Mouse (Mus musculus) kidney, adult 11 months (tissue): Measurements from ENCODE around the gene Got2.
"Not testable (repeated sequence)": the region's sequence is repeated elsewhere in the genome, so short reads cannot be mapped to it uniquely, and the experiment has no call there.

Experiments
- DNase-seq: peaks from one replicate; pipeline ENCODE4 v3.0.0; 2022

Got2 gene

DNA sequence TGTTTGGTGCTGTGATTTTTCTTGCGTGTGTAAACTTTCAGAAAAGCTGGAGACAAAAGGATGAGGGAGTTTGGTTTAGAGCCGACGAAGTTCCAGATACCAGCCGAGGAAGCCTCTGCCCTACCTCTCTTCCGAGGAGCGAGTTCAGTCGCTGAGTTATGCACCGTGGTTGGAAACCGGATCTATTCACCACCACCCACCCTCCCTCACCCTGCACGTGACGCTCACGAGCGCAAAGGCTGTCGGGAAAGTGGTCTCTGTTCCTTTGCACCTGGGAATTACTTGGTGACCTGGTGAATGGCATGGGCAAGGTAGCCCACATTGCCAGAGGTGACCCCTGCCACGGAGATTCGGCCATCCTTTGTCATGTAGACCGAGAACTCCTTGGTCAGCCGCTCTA is 23.5 kb downstream of the Got2 start:
- DNase-seq = not testable (repeated sequence)

DNA sequence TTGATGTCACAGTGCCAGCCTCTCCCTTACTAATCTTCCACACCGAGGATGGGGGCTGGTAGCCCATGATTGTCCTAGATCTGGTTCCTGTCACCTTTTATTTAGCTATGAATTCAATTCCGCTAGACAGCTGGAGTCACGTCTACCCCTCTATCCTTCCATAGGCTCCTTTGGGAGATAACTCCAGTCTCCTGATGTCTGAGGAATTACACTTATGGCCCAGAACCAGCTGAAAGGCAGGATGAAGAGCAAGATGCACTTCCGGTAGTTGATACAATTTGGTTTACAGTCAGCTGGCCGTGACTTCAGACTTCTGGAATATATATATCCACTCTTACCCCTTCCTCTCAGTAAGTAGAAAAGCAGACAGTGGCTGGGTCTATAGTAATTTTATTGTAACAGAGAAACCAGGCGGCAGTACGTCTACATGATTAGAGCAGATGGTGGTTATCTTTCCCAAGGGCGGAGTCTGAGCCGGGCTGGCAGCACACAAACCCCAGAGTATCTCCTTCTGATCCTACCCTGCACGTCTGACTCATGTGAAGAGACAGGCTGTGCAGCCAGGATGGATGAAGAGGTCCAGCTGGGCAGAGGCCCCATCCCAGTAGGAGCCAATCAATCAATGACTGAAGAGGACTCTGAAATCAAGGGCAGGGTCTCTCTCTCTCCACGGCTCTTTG is 24.4 kb downstream of the Got2 start:
- DNase-seq = not testable (repeated sequence)

DNA sequence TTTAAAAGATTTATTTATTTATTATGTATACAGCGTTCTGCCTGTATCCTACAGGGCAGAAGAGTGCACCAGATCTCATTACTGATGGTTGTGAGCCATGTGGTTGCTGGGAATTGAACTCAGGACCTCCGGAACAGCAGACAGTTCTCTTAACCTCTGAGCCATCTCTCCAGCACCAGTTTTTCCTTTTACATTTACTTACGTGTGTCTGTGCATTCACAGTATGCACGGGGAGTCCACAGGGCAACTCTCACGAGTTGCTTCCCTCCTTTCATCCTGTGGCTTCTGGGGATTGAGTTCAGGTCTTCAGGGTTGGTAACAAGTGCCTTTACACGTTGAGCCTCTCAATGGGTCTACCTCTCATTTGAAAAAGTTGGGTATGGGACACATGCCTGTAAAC is 34.2 kb downstream of the Got2 start:
- DNase-seq = no peak

DNA sequence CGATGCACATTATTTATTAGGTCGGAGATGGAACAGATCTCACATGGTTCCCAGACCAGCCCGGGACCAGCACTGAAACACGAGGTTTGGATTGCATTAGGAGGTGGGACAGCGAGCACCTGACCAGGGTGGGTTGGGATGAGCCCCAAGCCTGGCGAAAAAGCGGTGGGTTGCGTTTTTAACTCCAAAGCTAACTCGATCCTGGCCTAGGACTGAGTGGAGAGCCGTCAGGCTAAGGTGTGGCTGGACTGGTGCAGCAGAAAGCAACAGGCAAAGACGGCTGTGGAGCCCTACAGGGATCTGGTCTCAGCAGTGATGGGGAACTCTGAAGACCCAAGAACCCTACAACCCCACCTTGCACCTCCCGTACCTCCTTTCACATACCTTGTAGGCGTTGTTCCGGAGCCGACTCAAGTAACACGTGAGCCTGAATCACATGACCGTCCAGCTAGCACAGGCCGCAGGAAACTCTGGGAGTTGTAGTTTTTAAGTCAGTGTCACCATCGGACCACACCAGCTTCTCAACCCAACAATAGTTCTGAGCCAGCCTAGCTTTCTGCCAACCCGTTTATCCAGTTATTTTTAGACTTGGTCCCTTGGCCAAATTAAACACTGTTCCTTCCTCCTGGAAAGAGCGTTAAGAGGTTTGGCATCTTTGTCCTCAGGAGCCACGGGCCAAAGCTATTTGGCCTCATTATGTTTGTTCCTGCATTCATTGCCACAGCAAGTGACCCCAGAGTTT is 35.1 kb downstream of the Got2 start, which contains the start of gene Slc38a7:
TSS of gene Slc38a7 (minus strand) at position 438 of the 742 bp plus-strand sequence.
- DNase-seq = peak; percentile 91

GRCm38 (mm10) chr8:95852290-95852689 is 36.1 kb downstream of the Got2 start:
- DNase-seq = peak; percentile 64

GRCm38 (mm10) chr8:95850326-95850725 is 38.0 kb downstream of the Got2 start:
- no peak for DNase-seq

- no peak for DNase-seq
Observed at GRCm38 (mm10) chr8:95848734-95849464, 39.4 kb downstream of the Got2 start.

DNA sequence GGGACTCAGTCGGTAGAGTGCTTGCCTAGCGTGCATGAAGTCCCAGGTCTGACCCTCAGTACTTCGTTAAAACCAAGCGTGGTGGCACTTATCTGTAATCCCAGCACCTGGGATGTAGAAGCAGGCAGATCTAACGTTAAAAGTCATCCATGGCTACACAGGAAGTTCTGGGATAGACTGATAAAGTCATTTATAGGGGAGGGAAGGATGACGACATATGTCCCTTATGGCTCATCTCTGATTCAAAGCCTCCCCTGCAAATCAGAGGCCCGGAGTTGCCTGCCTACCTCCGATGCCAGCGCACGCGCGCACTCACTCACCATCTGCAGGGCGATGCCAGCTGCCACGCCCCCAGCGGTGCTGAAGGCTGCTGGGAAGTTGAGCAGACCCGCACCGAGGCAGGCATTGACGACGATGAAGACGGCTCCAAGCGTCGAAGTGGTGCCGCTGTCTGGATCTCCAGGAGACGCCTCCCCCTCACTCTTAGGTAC is 40.2 kb downstream of the Got2 start:
- DNase-seq = no peak

DNA sequence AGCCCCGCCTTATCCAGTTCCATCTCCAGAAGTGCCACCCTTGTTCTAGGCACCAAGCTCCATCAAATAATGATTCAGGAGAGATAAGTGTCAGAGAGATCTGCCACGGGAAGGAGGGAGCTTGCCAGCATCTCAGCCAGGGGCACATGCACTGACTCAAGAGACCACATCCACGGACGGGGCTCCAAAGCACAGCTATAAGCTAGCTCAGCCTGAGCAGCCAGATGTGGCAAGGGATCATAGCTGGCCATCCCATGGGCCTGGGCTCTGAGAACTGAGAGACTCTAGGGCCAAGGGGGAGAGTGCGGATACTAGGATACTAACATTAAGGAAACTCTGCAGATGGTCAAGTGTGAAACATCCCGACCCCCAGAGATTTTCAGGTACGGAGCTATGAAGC is 43.3 kb downstream of the Got2 start:
- no peak for DNase-seq

- no peak for DNase-seq
Observed at GRCm38 (mm10) chr8:95843968-95844367, 44.4 kb downstream of the Got2 start.

GRCm38 (mm10) chr8:95841436-95841835 is 46.9 kb downstream of the Got2 start:
- no peak for DNase-seq

- no peak for DNase-seq
Observed at GRCm38 (mm10) chr8:95839289-95839688, 49.1 kb downstream of the Got2 start.

DNA sequence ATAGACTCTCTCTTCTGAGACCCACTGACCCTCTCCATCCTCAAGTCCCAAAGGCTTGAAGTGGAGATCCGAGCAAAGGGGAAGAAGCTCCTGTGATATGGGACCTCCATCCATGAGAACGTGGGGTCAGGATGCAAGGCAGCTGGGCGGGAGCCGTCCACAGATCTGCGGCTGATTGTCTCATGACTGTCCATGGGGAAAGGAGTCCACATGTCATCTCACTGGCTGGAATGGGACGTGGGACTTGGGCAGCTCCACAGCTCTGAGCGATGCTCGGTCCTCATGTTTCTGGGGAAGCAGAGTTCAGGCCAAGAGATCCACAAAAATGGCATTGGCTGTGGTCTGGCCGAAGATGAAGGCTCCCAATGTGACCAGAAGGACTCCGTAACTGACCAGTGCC is 51.1 kb downstream of the Got2 start:
- no peak for DNase-seq

- no peak for DNase-seq
Observed at GRCm38 (mm10) chr8:95835891-95836290, 52.5 kb downstream of the Got2 start.

DNA sequence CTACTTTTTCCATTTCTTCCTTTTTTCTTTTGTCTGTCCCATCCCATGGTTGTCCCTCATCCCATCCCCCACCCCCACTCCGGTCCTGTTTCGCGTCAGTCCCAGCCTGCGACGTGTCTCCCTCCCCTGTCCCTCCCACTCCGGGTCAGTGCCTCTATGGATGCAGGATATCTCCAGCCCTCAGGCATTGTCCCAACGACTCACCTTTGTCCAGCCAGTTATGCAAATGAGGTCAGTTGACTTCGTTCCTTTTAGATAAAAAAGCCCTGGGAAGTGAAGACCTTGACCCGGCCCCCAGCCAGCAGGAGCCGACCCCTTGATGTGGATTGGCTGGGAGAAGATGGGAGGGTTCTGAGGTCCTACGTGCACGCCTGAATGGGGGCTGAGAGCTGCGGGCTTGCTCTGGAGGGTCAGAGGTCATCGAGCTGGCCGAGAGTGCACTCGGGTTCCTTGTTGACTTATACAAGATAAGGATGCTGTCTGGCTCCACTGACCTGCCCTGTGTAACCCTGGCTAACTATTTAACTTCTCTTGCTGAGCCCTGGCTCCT is 54.8 kb downstream of the Got2 start:
- peak; percentile 51 for DNase-seq

- peak; percentile 70 for DNase-seq
Observed at GRCm38 (mm10) chr8:95832603-95833434, 55.5 kb downstream of the Got2 start.

GRCm38 (mm10) chr8:95830144-95830543 is 58.2 kb downstream of the Got2 start:
- DNase-seq = no peak

GRCm38 (mm10) chr8:95825162-95825561 is 63.2 kb downstream of the Got2 start, which contains the start of gene Sap18b:
Gene Sap18b (plus strand): TSS chr8:95825346.
- not testable (repeated sequence) for DNase-seq

DNA sequence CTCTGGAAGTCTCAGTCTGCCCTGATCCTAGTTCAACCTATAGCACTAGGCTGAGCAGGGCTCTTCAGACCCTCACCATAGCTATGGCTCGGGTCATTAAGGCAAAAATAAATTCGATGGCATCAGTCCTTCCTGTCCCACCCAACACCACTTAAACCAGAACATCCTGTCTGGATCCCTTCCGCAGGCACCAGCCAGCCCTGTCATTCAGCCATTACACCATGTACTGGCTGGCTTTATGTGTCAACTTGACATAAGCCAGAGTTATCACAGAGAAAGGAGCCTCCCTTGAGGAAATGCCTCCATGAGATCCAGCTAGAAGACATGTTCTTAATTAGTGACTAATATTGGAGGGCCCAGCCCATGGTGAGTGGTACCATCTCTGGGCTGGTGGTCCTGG is 65.6 kb downstream of the Got2 start:
- DNase-seq = no peak

DNA sequence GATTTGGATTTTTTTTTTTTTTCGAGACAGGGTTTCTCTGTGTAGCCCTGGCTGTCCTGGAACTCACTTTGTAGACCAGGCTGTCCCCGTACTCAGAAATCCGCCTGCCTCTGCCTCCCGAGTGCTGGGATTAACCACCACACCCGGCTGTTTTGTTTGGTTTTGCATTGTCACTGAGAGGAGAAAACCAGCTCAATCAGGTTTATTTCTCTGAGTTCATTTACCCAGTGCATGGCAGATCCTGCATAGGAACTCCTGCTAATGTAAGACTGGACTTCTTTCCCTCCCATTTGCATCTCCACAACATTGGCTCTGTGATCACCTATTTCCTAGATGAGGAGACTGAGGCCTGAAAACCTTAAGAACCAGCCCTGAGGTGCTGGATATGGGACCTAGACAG is 66.3 kb downstream of the Got2 start:
- no peak for DNase-seq

GRCm38 (mm10) chr8:95821266-95821665 is 67.1 kb downstream of the Got2 start:
- no peak for DNase-seq

DNA sequence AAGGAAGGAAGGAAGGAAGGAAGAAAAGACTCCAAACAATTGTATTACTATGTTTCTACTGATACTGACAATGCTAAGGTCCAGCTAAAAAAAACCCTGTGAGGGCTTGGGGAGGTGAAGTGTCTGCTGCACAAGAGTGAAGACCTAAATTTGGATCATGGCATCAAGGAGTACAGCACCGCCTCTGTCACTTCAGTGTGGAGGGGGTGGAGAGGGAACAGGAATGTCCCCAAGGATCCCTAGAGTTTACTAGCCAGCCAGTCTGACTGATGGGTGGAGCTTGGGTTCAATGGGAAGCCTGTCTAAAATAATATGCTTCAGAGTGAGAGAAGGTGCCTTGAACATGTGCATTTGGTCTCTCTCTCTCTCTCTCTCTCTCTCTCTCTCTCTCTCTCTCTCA is 70.1 kb downstream of the Got2 start:
- DNase-seq = no peak
